23 mouse cellular contexts compared by ENCODE assay signal in the genomic region with DNA sequence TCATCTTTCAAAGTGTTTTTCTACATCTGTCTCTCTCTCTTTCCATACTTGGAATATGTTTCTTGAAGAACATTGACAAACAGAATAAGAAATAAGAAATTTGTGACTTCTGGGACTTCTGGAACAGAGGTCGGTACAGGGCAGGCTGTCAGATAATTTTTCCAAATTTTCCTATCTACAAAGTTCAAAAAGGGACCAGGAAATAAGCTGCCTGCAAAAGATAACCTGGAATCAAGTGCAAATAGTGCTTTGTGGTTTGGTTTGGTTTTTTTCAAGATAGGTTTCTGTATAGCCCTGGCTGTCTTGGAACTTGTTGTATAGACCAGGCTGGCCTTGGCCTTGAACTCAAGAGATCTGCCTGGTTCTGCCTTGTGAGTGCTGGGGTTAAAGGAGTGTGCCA.
A peak's percentile ranks its signal among the peaks of the same experiment; 100 is the strongest.
DNase-seq lines count a peak whose midpoint lies in the region; ATAC-seq and TF ChIP-seq lines count a peak whose summit lies in the region.
"Had no signal": no experiment of that assay in that cellular context is flagged by ENCODE, and none has a peak within 500 bp of the region (broad histone marks: within the 10 kb centered on the region; RNA-seq: fewer than 3 reads in every experiment).

No protein-coding gene starts in this region.

- no peak for TF ChIP-seq POLR2A in myocyte (IDR thresholded peaks at IDR 0.05; ENCODE audit: insufficient read length, low read depth)

- H3K27ac ChIP-seq in midbrain, embryonic 11.5 days (ENCODE audit: low read depth, low read length), result no peak overlapping the region
- no peak overlapping the region for H3K27ac ChIP-seq in midbrain, embryonic 13.5 days
- H3K27ac ChIP-seq in ES-E14 (ENCODE audit: insufficient read depth, low read depth, low read length, poor library complexity, severe bottlenecking), result no peak overlapping the region
- H3K27ac ChIP-seq: embryonic facial prominence, embryonic 10.5 days; embryonic facial prominence, embryonic 12.5 days; forebrain, embryonic 13.5 days; forebrain, embryonic 15.5 days had no signal

- in situ Hi-C loops in ES-E14 (cut with MboI; ENCODE audit: low sequenced_read_pairs in 2 of 2, unreplicated experiment in 2 of 2), result no loop called here

- 94% methylated on average over 1 of the region's 1 CpGs for WGBS in midbrain, embryonic 11.5 days
- WGBS in midbrain, embryonic 13.5 days, result 97% methylated on average over 1 of the region's 1 CpGs

- DNase-seq in midbrain, embryonic 11.5 days (ENCODE audit: low spot score, missing footprints), result peak; percentile 80
- DNase-seq in ES-E14 (ENCODE audit: low read depth, low spot score), result no peak
- no peak for DNase-seq in layer of hippocampus, postnatal 10 days (ENCODE audit: low spot score in 2 of 2)
- no peak for DNase-seq in adrenal gland, postnatal 14 days
- DNase-seq: adrenal gland, adult 8-10 months; adrenal gland, postnatal 25 days; B cell, adult 2 months; cerebellum, adult 11 months; cerebellum, adult 2 months; cerebellum, adult 9-10 months; cerebellum, postnatal 10 days; cerebellum, postnatal 25 days; forebrain, postnatal 0 days had no signal

- H3K4me1 ChIP-seq in midbrain, embryonic 11.5 days (ENCODE audit: control insufficient read depth, insufficient read depth, low read length), result no peaks in the 10 kb centered on the region
- no peaks in the 10 kb centered on the region for H3K4me1 ChIP-seq in midbrain, embryonic 13.5 days (replicated peaks)
- no peaks in the 10 kb centered on the region for H3K4me1 ChIP-seq in ES-E14 (ENCODE audit: control insufficient read depth in 2 of 2, insufficient read depth in 2 of 2, low read length in 2 of 2, poor library complexity in 1 of 2)
- H3K4me1 ChIP-seq: embryonic facial prominence, embryonic 10.5 days; embryonic facial prominence, embryonic 12.5 days; forebrain, embryonic 13.5 days; forebrain, embryonic 15.5 days had no signal

- ATAC-seq in midbrain, embryonic 11.5 days (ENCODE audit: low FRiP score), result no peak
- ATAC-seq in midbrain, embryonic 13.5 days, result no peak
- ATAC-seq: activated CD4-positive, CD25-positive, alpha-beta regulatory T cell, adult 4 months; CD4-positive, CD25-positive, alpha-beta regulatory T cell, adult 4 months; forebrain, embryonic 13.5 days; forebrain, embryonic 15.5 days; forebrain, postnatal 0 days; Patski had no signal

- no peaks in the 10 kb centered on the region for H3K36me3 ChIP-seq in midbrain, embryonic 11.5 days (ENCODE audit: control insufficient read depth, insufficient read depth, low read length)
- no peaks in the 10 kb centered on the region for H3K36me3 ChIP-seq in midbrain, embryonic 13.5 days
- H3K36me3 ChIP-seq in ES-E14 (ENCODE audit: control insufficient read depth, insufficient read depth, low read length, poor library complexity, severe bottlenecking), result no peaks in the 10 kb centered on the region; the same call in 1 of the 2 replicates
- H3K36me3 ChIP-seq in myocyte (ENCODE audit: control insufficient read depth, insufficient read depth), result peaks cover 7% of the 10 kb centered on the region
- H3K36me3 ChIP-seq: embryonic facial prominence, embryonic 10.5 days; embryonic facial prominence, embryonic 12.5 days; forebrain, embryonic 15.5 days had no signal

- no peak overlapping the region for H3K4me3 ChIP-seq in midbrain, embryonic 11.5 days (ENCODE audit: low read depth, low read length)
- H3K4me3 ChIP-seq in midbrain, embryonic 13.5 days (replicated peaks), result no peak overlapping the region
- no peak overlapping the region for H3K4me3 ChIP-seq in ES-E14 (ENCODE audit: insufficient read depth in 1 of 2, low read depth in 1 of 2, low read length in 2 of 2, poor library complexity in 1 of 2, severe bottlenecking in 1 of 2)
- no peak overlapping the region for H3K4me3 ChIP-seq in myocyte
- H3K4me3 ChIP-seq: embryonic facial prominence, embryonic 10.5 days; embryonic facial prominence, embryonic 12.5 days; forebrain, embryonic 13.5 days; forebrain, embryonic 15.5 days had no signal

- H3K27me3 ChIP-seq in midbrain, embryonic 11.5 days (ENCODE audit: control insufficient read depth, insufficient read depth, low read length), result no peaks in the 10 kb centered on the region
- no peaks in the 10 kb centered on the region for H3K27me3 ChIP-seq in midbrain, embryonic 13.5 days
- H3K27me3 ChIP-seq in myocyte (ENCODE audit: control insufficient read depth, insufficient read depth, insufficient read length), result no peaks in the 10 kb centered on the region
- H3K27me3 ChIP-seq: CH12.LX; embryonic facial prominence, embryonic 12.5 days; forebrain, embryonic 13.5 days; forebrain, embryonic 15.5 days; Patski had no signal

- no peaks in the 10 kb centered on the region for H3K9me3 ChIP-seq in midbrain, embryonic 11.5 days (ENCODE audit: control insufficient read depth, low read length)
- H3K9me3 ChIP-seq in midbrain, embryonic 13.5 days, result no peaks in the 10 kb centered on the region
- H3K9me3 ChIP-seq in ES-E14 (ENCODE audit: control insufficient read depth, insufficient read depth, low read depth, low read length), result no peaks in the 10 kb centered on the region
- H3K9me3 ChIP-seq: embryonic facial prominence, embryonic 10.5 days; embryonic facial prominence, embryonic 12.5 days; forebrain, embryonic 13.5 days; forebrain, embryonic 15.5 days had no signal

- no peak overlapping the region for H3ac ChIP-seq in myocyte (ENCODE audit: control insufficient read depth, insufficient read length)

- H3K79me2 ChIP-seq in myocyte (ENCODE audit: control insufficient read depth, insufficient read depth), result no peaks in the 10 kb centered on the region

- H3K9ac ChIP-seq in midbrain, embryonic 11.5 days (ENCODE audit: low read length), result no peak overlapping the region
- H3K9ac ChIP-seq in midbrain, embryonic 13.5 days (replicated peaks), result no peak overlapping the region
- no peak overlapping the region for H3K9ac ChIP-seq in ES-E14 (ENCODE audit: insufficient read depth, low read depth, low read length, poor library complexity, severe bottlenecking)
- H3K9ac ChIP-seq: embryonic facial prominence, embryonic 12.5 days; forebrain, embryonic 13.5 days; forebrain, embryonic 15.5 days; forebrain, postnatal 0 days had no signal

- H3K4me2 ChIP-seq in midbrain, embryonic 11.5 days, result no peak overlapping the region
- no peak overlapping the region for H3K4me2 ChIP-seq in midbrain, embryonic 13.5 days (replicated peaks)
- H3K4me2 ChIP-seq in myocyte (ENCODE audit: low read depth), result no peak overlapping the region
- H3K4me2 ChIP-seq: embryonic facial prominence, embryonic 12.5 days; forebrain, embryonic 13.5 days; forebrain, embryonic 15.5 days had no signal

TF ChIP-seq in ES-E14, 5 proteins besides CTCF, POLR2A, EP300 and RAD21:
- TF ChIP-seq ZNF384 (IDR thresholded peaks at IDR 0.05; ENCODE audit: low read depth, low read length), result 0 out of 2 replicates have a peak, but pooled peaks have one; percentile 1
- no peak for TF ChIP-seq HCFC1 (IDR thresholded peaks at IDR 0.05; ENCODE audit: borderline replicate concordance, insufficient read depth, low read length)

TF ChIP-seq in myocyte, 11 proteins besides CTCF, POLR2A, EP300 and RAD21:
- TF ChIP-seq POLR2AphosphoS2 (IDR thresholded peaks at IDR 0.05; ENCODE audit: insufficient read length, low read depth) (peak; percentile 24), MAX (IDR thresholded peaks at IDR 0.05; ENCODE audit: low read depth) (no peak), MYOD1 (IDR thresholded peaks at IDR 0.05; ENCODE audit: control insufficient read depth in 1 of 3, insufficient read length in 2 of 3, low read depth in 2 of 3) (no peak), MYOG (IDR thresholded peaks at IDR 0.05; ENCODE audit: control insufficient read depth in 1 of 3, insufficient read depth in 1 of 3, insufficient read length in 2 of 3, low read depth in 2 of 3) (no peak), CEBPB (IDR thresholded peaks at IDR 0.05; ENCODE audit: insufficient read depth, poor library complexity, severe bottlenecking) (no peak), REST (IDR thresholded peaks at IDR 0.05; ENCODE audit: insufficient read depth, insufficient read length) (no peak), TCF12 (IDR thresholded peaks at IDR 0.05; ENCODE audit: insufficient read depth, poor library complexity, severe bottlenecking) (no peak)
